Mouse (Mus musculus) bone marrow, adult 2 months (tissue): Measurements from ENCODE around the gene Cadm3.

Source experiments
- CTCF ChIP-seq: fragments of 200-500 bp; IDR thresholded peaks from 2 replicates; pipeline ENCODE4 v1.5.1; 2011; ENCODE audit warnings: low read length, control low read depth; ENCODE audit not compliant: control insufficient read depth, insufficient read depth
- POLR2A ChIP-seq: fragments of 200-500 bp; IDR thresholded peaks from 2 replicates; pipeline ENCODE4 v1.6.1; 2011; ENCODE audit warnings: low read depth, mild to moderate bottlenecking, control low read depth, low read length, borderline replicate concordance; ENCODE audit not compliant: control insufficient read depth

GRCm38 (mm10) chr1:173389901-173390401, 22.5 kb upstream of the Cadm3 start:
- TF ChIP-seq CTCF (no peak), POLR2A (no peak)
